Mouse (Mus musculus) kidney, embryonic 16.5 days (tissue): Measurements from ENCODE around the gene Peli2. TPM values are rescaled to one million over a fixed set of nuclear protein-coding genes. Genes with fewer than 3 reads are reported as not detected.
"Not testable (repeated sequence)": the region's sequence is repeated elsewhere in the genome, so short reads cannot be mapped to it uniquely, and the experiment has no call there.

ENCODE experiments used
- ATAC-seq: fragments of 200-750 bp; cut with Nextera tagmentation; 2 replicates; pipeline ENCODE4 v1.8.0; 2017; ENCODE audit warnings: moderate TSS enrichment; ENCODE audit not compliant: low FRiP score, low TSS enrichment
- H3K27ac ChIP-seq: fragments of 300-500 bp; sonication (generic); 2 replicates; pipeline ENCODE4 v1.5.1; 2014; ENCODE audit warnings: low read length
- H3K27me3 ChIP-seq: fragments of 300-500 bp; sonication (generic); 2 replicates; pipeline ENCODE4 v1.6.1; 2014; ENCODE audit warnings: low read length, control low read depth, mixed read lengths; ENCODE audit not compliant: insufficient read depth
- H3K36me3 ChIP-seq: fragments of 300-500 bp; sonication (generic); 2 replicates; pipeline ENCODE4 v1.6.1; 2014; ENCODE audit warnings: low read length, control low read depth, mixed read lengths; ENCODE audit not compliant: insufficient read depth
- H3K4me1 ChIP-seq: fragments of 300-500 bp; sonication (generic); 2 replicates; pipeline ENCODE4 v1.6.1; 2014; ENCODE audit warnings: low read length, control low read depth, mixed read lengths; ENCODE audit not compliant: insufficient read depth
- H3K4me2 ChIP-seq: fragments of 300-500 bp; sonication (generic); replicated peaks from 2 replicates; pipeline ENCODE4 v1.6.1; 2014; ENCODE audit warnings: low read depth, low read length
- H3K4me3 ChIP-seq: fragments of 300-500 bp; sonication (generic); 2 replicates; pipeline ENCODE4 v1.5.1; 2014; ENCODE audit warnings: mild to moderate bottlenecking, low read length
- H3K9ac ChIP-seq: fragments of 300-500 bp; sonication (generic); replicated peaks from 2 replicates; pipeline ENCODE4 v1.6.1; 2014; ENCODE audit warnings: low read length
- H3K9me3 ChIP-seq: fragments of 300-500 bp; sonication (generic); 2 replicates; pipeline ENCODE4 v1.6.1; 2016; ENCODE audit warnings: low read length, control low read depth
- WGBS: fragments of 180-500 bp; shearing (Covaris S2); extraction: QIAGEN DNeasy Blood & Tissue Kit; methylation state at CpG from one replicate; pipeline ENCODE4 v1.1.7; 2014; 5-methylcytosine and 5-hydroxymethylcytosine counted together
- polyA plus RNA-seq: library from polyadenylated mRNA; unstranded; fragments of >200 nt; fragmentation: Nextera tagmentation; extraction: Ambion mirVana; gene quantifications from 2 replicates; pipeline ENCODE4 v1.2.1, GENCODE M21; 2015

Gene Peli2
- polyA plus RNA-seq = 8.6 and 9.4 TPM in 2 replicates

DNA sequence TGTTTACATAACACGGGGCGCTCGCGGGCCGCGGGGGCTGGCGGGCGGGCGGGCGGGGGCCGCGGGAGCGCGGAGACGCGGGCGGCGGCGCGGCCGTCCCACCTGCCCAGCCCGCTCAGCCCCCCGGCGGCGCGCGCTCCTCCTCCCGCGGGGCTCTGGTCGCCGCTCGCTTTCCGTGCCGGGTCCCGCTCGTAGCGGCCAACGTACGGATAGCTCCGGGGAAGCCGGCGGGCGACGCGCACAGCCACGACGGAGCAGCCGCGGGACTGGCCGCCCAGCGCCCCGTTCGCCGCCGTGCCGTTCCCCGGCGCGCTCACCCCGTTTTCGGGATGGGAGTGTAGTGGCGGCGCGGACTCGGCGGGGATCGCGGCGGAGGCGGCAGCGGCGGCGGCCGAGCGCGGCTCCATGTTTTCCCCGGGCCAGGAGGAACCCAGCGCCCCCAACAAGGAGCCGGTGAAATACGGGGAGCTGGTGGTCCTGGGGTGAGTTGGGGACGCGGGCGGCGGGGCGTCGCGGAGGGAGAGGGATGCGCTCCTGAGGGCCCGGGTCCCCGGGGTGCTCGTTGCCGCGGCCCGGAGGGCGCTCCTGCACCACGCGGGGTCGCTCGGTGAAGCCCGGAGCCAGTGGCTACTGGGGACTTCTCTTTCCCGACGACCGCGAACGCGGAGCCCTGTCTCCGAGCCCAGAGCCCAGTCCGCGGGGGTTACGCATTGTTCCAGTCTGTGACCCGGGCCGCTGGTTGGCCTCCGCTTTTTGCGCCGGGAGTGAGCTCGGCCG is at the start of gene Peli2:
Gene Peli2, plus strand, starts transcription at position 72 of the 777 bp plus-strand sequence.
- peak within 1 kb of the TSS; percentile 92 for H3K4me2 ChIP-seq
- peak; percentile 90 for ATAC-seq
- H3K27ac ChIP-seq = peak within 1 kb of the TSS; percentile 82
- H3K4me1 ChIP-seq = peaks cover 37% of the 10 kb centered on the region
- H3K4me3 ChIP-seq = peak within 1 kb of the TSS; percentile 84
- H3K9me3 ChIP-seq = no peaks in the 10 kb centered on the region
- H3K36me3 ChIP-seq = no peaks in the 10 kb centered on the region
- peak within 1 kb of the TSS; percentile 88 for H3K9ac ChIP-seq
- WGBS = under 1% methylated on average over 97 of the region's 117 CpGs
- H3K27me3 ChIP-seq = peaks cover 10% of the 10 kb centered on the region

DNA sequence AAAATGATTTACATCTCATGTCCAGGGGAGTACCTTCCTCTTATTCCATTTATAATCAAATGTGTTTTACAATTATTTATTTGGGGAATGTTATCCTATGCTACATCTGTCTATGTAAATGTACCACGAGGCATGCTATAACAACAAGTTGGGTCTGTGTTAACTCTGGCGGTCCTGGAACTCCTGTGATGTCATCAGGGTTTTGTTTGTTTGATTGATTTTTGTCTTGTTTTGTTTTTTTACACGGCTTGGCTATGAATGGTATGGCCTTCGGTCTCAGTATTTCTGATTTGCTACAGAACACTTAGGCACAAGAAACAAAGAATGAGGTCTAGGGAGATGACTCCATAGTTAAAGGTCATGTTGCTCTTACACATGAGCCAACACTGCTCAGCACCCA is 48.5 kb upstream of the Peli2 start:
- no peaks in the 10 kb centered on the region for H3K36me3 ChIP-seq
- no peaks in the 10 kb centered on the region for H3K27me3 ChIP-seq
- H3K4me2 ChIP-seq = no peak overlapping the region
- H3K9ac ChIP-seq = no peak overlapping the region
- no peaks in the 10 kb centered on the region for H3K9me3 ChIP-seq
- no peak overlapping the region for H3K27ac ChIP-seq
- H3K4me1 ChIP-seq = no peaks in the 10 kb centered on the region
- no peak overlapping the region for H3K4me3 ChIP-seq
- 82% methylated on average over 4 of the region's 4 CpGs for WGBS
- ATAC-seq = no peak

- ATAC-seq = no peak
- 61% methylated on average over 24 of the region's 24 CpGs for WGBS
- no peaks in the 10 kb centered on the region for H3K36me3 ChIP-seq
- H3K27ac ChIP-seq = no peak overlapping the region
- H3K4me3 ChIP-seq = no peak overlapping the region
- H3K9me3 ChIP-seq = no peaks in the 10 kb centered on the region
- H3K4me2 ChIP-seq = no peak overlapping the region
- H3K4me1 ChIP-seq = no peaks in the 10 kb centered on the region
- no peaks in the 10 kb centered on the region for H3K27me3 ChIP-seq
- H3K9ac ChIP-seq = no peak overlapping the region
These were observed 47.1 kb upstream of the Peli2 start for GRCm38 (mm10) chr14:48073247-48074161.

- not testable (repeated sequence) for H3K4me1 ChIP-seq, H3K9ac ChIP-seq, ATAC-seq, H3K27me3 ChIP-seq, H3K4me3 ChIP-seq, H3K36me3 ChIP-seq, H3K9me3 ChIP-seq, H3K4me2 ChIP-seq, H3K27ac ChIP-seq
- 94% methylated on average over 17 of the region's 17 CpGs for WGBS
These were observed 41.0 kb upstream of the Peli2 start for GRCm38 (mm10) chr14:48079574-48079973.

- H3K4me3 ChIP-seq = no peak overlapping the region
- no peak overlapping the region for H3K27ac ChIP-seq
- no peak overlapping the region; the same call in 1 of the 2 replicates for H3K9ac ChIP-seq
- no peak for ATAC-seq
- H3K4me1 ChIP-seq = peaks cover 11% of the 10 kb centered on the region; the same call in 1 of the 2 replicates
- no peaks in the 10 kb centered on the region for H3K36me3 ChIP-seq
- no peaks in the 10 kb centered on the region for H3K9me3 ChIP-seq
- no peaks in the 10 kb centered on the region for H3K27me3 ChIP-seq
- 0 out of 2 replicates have a peak overlapping the region, but pooled peaks have one; percentile 2 for H3K4me2 ChIP-seq
- WGBS = 25% methylated on average over 14 of the region's 14 CpGs
These were observed 36.5 kb upstream of the Peli2 start for GRCm38 (mm10) chr14:48083836-48084812.

DNA sequence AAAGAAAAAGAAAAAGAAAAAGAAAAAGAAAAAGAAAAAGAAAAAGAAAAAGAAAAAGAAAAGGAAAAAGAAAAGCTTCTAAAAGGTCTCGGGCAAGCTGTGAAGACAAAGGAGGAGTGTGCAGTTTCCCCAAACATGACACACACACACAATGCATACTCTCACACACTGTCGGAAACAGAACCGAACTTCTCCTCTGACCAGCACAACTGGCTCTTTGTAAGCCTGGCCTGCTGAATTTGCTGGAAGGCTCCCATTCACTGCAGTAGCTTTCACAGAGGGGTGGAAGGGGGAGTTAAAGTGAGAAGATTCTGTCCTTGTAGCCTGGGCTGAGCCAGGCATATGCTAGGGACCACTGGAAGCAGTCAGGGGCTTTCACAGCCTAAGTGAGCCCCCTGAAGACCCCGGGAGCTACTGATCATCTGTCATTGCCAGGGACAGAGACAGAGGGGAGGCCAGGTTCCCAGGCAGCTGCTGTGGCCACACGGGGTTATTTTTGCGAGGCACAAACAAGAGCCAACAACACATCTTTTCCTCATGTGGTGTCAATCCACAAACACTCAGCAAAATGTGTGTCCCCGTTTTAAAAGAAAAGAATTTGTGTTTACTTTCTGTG is 33.8 kb upstream of the Peli2 start:
- H3K9ac ChIP-seq = no peak overlapping the region
- no peak overlapping the region for H3K27ac ChIP-seq
- no peaks in the 10 kb centered on the region for H3K27me3 ChIP-seq
- no peaks in the 10 kb centered on the region for H3K36me3 ChIP-seq
- H3K4me3 ChIP-seq = no peak overlapping the region
- ATAC-seq = no peak
- H3K9me3 ChIP-seq = no peaks in the 10 kb centered on the region
- 59% methylated on average over 7 of the region's 7 CpGs for WGBS
- H3K4me2 ChIP-seq = no peak overlapping the region
- peaks cover 11% of the 10 kb centered on the region; the same call in 1 of the 2 replicates for H3K4me1 ChIP-seq

- Histone ChIP-seq H3K27ac (no peak overlapping the region), H3K4me3 (no peak overlapping the region), H3K9me3 (no peaks in the 10 kb centered on the region), H3K4me1 (peaks cover 11% of the 10 kb centered on the region; the same call in 1 of the 2 replicates), H3K27me3 (no peaks in the 10 kb centered on the region), H3K9ac (no peak overlapping the region), H3K4me2 (no peak overlapping the region), H3K36me3 (no peaks in the 10 kb centered on the region)
- WGBS = 57% methylated on average over 8 of the region's 8 CpGs
- ATAC-seq = no peak
These were observed 33.3 kb upstream of the Peli2 start for GRCm38 (mm10) chr14:48087298-48087830.

GRCm38 (mm10) chr14:48090465-48090864 is 30.2 kb upstream of the Peli2 start:
- no peak overlapping the region for H3K4me3 ChIP-seq
- H3K4me1 ChIP-seq = no peaks in the 10 kb centered on the region
- no peak overlapping the region for H3K9ac ChIP-seq
- no peak for ATAC-seq
- H3K36me3 ChIP-seq = no peaks in the 10 kb centered on the region
- H3K9me3 ChIP-seq = peaks cover 6% of the 10 kb centered on the region; the same call in 1 of the 2 replicates
- no peak overlapping the region for H3K27ac ChIP-seq
- 51% methylated on average over 4 of the region's 4 CpGs for WGBS
- no peaks in the 10 kb centered on the region for H3K27me3 ChIP-seq
- no peak overlapping the region for H3K4me2 ChIP-seq
